Mouse (Mus musculus) B cell, adult 2 months (primary cell): ENCODE data around the gene Mars.
"Not testable (repeated sequence)": the region's sequence is repeated elsewhere in the genome, so short reads cannot be mapped to it uniquely, and the experiment has no call there.

Experiments used
- DNase-seq, 2 experiments: peaks; one replicate each; pipeline ENCODE4 v3.0.0; 2022

The Mars gene

GRCm38 (mm10) chr10:127336952-127337351, 25.4 kb upstream of the Mars start:
- DNase-seq: no peak

- no peak for DNase-seq
Observed at GRCm38 (mm10) chr10:127335271-127335670, 23.7 kb upstream of the Mars start.

DNA sequence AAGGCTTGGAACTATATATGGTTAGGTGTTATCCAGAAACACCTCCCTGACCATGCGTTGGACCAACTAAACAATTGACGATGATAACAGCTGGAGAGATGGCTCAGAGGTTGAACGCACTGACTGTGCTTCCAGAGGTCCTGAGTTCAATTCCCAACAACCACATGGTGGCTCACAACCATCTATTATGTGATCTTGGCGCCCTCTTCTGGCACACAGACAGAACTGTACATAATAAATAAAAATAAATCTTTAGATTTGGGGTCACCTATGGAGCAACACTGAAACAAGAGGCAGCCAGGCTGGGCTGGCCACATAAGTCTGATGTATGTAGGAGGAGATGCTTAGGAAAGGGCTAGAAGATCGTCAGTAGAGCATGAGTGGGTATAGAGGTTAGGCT, 21.6 kb upstream of the Mars start:
- peak; percentile 46 to 55 for DNase-seq

GRCm38 (mm10) chr10:127332211-127332874, 20.8 kb upstream of the Mars start:
- no peak for DNase-seq

DNA sequence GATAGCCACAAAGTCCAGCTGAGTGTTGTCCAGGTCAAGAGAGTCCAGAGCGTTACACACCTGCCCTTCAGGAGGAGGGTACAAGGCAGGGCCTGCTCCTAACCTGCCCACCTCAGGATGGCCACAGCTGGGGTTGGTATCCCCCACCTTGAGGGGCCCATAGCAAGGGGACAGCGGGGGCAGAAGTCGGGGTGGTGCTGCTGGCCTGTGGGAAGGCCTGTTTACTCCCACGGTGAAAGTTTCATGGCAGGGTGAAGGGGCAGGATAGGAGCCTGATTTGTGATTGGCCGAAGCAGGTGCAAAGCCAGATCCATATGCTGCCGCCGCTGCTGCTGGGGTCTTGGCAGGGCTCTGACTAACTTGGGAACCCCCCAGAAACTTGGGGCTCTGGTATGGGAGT, 18.6 kb upstream of the Mars start:
- no peak for DNase-seq

DNA sequence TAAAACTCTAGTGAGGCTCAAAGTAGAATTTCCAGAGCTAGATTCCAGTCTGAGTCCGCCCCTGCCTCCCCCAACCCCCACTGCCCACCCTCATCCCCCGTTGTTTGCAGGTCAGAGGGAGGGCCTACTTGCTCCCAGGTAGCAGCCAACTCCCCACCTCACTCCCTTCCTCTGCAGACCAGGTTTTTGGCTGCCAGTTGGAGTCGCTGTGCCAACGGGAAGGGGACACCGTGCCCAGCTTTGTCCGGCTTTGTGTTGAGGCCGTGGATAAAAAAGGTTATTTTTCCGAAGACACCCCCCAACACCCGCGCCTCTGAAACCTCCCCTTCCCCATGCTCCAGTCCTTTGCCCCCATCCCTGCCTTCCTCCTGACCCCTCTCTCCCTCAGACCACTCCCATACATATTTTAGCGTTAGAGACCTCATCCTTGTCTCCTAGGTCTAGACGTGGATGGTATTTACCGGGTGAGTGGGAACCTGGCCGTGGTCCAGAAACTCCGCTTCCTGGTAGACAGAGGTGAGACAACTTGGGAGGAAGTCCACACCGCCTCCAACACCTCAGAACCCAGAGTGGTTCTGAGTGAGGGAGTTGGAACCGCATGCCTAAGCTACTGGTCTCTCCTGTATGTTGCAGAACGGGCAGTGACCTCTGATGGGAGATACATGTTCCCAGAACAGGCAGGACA, 16.0 kb upstream of the Mars start:
- DNase-seq: no peak

DNA sequence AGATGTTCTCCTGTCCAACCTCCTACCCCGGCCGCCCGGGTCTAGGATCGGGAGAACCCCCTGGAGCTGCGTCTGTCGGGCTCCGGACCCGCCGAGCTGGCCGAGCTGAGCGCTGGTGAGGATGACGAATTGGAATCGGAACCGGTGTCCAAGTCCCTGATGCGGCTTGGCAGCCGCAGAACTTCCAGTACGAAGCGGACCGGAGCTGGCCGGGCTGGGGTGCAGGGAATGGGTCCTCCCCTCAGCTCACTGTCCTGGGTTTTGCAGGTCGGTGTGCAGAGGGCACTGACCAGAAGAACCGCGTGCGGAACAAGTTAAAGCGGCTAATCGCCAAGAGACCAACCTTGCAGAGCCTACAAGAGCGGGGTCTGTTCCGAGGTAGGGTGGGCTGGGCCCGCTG, 15.2 kb upstream of the Mars start:
- DNase-seq: no peak

GRCm38 (mm10) chr10:127326017-127326801, 14.6 kb upstream of the Mars start:
- peak; percentile 25 to 30 for DNase-seq

DNA sequence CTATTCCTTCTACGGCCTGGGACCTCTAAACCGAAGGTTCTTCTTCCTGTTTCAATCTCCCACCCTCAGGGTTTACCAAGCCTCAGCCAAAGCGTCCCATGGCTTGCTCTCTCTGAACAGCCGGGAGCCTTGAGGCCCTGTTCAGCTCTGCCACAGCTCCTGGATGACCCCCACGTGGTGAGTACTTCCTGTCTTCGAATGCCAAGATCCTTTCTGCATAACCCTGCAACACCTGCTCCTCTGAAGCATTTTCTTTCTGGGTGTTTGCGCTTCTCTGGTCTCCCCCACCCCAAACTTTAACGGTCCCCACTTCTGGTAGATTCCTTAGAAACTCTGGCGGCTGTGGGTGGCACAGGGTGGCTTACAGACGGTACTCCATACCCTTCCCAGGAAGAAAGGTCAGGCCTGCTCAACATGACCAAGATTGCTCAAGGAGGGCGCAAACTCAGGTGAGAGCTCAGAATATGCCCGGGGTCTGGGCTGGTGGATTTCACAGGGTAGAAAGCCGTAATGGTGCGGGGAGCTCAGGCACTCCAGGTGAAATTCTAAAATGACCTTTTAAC, 13.9 kb upstream of the Mars start:
- DNase-seq: peak in 1 of 2 experiments; percentile 28

DNA sequence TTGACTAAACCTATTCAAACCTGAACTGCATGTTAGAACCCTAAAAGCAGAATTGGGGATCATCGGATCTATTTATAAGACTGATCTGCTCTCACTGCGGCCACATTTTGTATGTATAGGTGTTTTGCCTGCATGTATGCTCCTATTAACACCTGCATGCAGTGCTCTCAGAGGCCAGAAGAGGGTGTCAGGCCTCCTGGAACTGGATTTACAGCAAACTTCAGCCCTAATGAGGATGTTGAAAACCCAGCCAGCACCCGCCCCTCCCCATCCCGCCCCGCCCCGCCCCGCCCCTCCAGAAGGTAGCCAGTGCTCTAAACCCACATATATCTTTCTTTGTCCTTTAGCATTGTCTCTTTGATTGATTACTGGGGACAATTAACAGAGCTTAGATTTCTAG, 12.9 kb upstream of the Mars start:
- peak; percentile 84 to 89 for DNase-seq

GRCm38 (mm10) chr10:127323131-127323855, 11.7 kb upstream of the Mars start:
- DNase-seq: peak; percentile 69 to 71

GRCm38 (mm10) chr10:127322669-127323068, 11.1 kb upstream of the Mars start:
- DNase-seq: no peak

DNA sequence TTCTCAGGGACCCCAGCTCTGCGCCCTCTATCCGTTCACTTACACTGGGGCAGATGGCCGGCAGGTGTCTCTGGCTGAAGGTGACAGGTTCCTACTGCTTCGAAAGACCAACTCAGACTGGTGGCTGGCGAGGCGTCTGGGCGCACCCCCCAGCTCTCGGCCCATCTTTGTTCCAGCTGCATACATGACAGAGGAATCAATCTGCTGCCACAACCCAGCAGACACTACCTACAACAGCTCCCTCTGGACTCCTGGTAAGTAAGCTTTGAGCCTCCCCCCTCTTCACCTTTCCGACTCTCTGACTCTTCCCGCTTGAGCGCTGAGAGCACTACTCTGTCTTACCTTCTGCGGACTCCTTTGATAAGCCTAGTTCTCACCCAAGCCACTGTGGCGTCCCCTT, 10.6 kb upstream of the Mars start:
- peak in 1 of 2 experiments; percentile 20 for DNase-seq

- DNase-seq: peak; percentile 34 to 43
Observed at GRCm38 (mm10) chr10:127321621-127322020, 10.0 kb upstream of the Mars start, which contains the start of gene Arhgap9. Arhgap9 (plus strand) TSS chr10:127321964.

GRCm38 (mm10) chr10:127319969-127320368, 8.4 kb upstream of the Mars start:
- no peak for DNase-seq

GRCm38 (mm10) chr10:127318009-127318408, 6.4 kb upstream of the Mars start:
- no peak for DNase-seq

DNA sequence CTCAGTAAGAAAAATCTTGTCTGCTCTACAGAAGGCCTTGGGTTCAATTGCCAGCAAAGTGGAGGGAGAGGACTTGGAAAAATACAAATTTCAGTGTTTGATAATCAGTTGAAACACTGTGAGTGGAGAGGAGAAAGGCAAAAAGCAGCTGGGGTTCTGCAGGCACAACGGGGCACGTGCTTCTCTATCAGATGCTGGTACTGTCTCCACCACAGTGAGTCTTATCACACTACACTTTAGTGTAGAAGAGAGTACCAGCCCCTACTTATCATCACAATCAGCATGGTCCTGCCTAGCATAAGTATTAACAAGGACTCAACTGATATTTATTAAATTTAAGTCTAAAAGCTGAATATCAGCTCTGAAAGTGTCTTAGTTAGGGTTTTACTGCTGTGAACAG, 5.7 kb upstream of the Mars start:
- no peak for DNase-seq

DNA sequence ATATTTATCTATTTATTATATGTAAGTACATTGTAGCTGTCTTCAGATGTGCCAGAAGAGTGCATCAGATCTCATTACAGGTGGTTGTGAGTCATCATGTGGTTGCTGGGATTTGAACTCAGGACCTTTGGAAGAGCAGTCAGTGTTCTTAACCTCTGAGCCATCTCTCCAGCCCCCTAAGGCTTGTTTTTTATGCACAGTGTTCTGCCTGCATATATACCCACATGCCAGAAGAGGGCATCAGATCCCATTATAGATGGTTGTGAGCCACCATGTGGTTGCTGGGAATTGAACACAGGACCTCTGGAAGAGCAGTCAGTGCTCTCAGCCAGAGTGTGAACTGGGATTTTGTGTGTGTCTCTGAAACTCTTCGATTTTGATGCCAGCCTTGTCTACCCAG, 3.4 kb upstream of the Mars start:
- not testable (repeated sequence) for DNase-seq

- DNase-seq: not testable (repeated sequence)
Observed at GRCm38 (mm10) chr10:127313516-127313915, 1.9 kb upstream of the Mars start.

- no peak for DNase-seq
Observed at GRCm38 (mm10) chr10:127312858-127313257, 1.3 kb upstream of the Mars start.

- DNase-seq: peak; percentile 89 to 91
Observed at GRCm38 (mm10) chr10:127312356-127312676, 730 bp upstream of the Mars start.

- peak in 1 of 2 experiments; percentile 47 for DNase-seq
Observed at GRCm38 (mm10) chr10:127310523-127311475, 787 bp downstream of the Mars start.
